Mouse (Mus musculus): ENCODE results near the gene Dusp23.

Gene Dusp23

GRCm38 (mm10) chr1:172623599-172623998 lies 9.2 kb downstream of the Dusp23 start:
- DNase-seq (ENCODE audit: low read depth, low spot score), result no peak

GRCm38 (mm10) chr1:172619235-172619634 lies 13.5 kb downstream of the Dusp23 start:
- no peak for DNase-seq (ENCODE audit: low read depth, low spot score)

GRCm38 (mm10) chr1:172618141-172618540 lies 14.6 kb downstream of the Dusp23 start:
- DNase-seq (ENCODE audit: low read depth, low spot score), result no peak

- no peak for DNase-seq (ENCODE audit: low read depth, low spot score)
Observed at GRCm38 (mm10) chr1:172617365-172618076, 15.2 kb downstream of the Dusp23 start.

- no peak for DNase-seq (ENCODE audit: low read depth, low spot score)
Observed at GRCm38 (mm10) chr1:172616537-172617300, 16.0 kb downstream of the Dusp23 start.

GRCm38 (mm10) chr1:172615412-172615811 lies 17.4 kb downstream of the Dusp23 start:
- DNase-seq (ENCODE audit: low read depth, low spot score), result no peak

- DNase-seq (ENCODE audit: low read depth, low spot score), result no peak
Observed at GRCm38 (mm10) chr1:172614654-172615053, 18.1 kb downstream of the Dusp23 start.

- no peak for DNase-seq (ENCODE audit: low read depth, low spot score)
Observed at GRCm38 (mm10) chr1:172612745-172613144, 20.0 kb downstream of the Dusp23 start.

- no peak for DNase-seq (ENCODE audit: low read depth, low spot score)
Observed at GRCm38 (mm10) chr1:172611304-172611703, 21.5 kb downstream of the Dusp23 start.

GRCm38 (mm10) chr1:172602326-172602725 lies 30.4 kb downstream of the Dusp23 start, which contains the start of gene Fcrl6:
Gene Fcrl6, minus strand, starts transcription at chr1:172602551.
- no peak for DNase-seq (ENCODE audit: low read depth, low spot score)

- no peak for DNase-seq (ENCODE audit: low read depth, low spot score)
Observed at GRCm38 (mm10) chr1:172594495-172594894, 38.3 kb downstream of the Dusp23 start.

GRCm38 (mm10) chr1:172593956-172594355 lies 38.8 kb downstream of the Dusp23 start:
- DNase-seq (ENCODE audit: low read depth, low spot score), result no peak

GRCm38 (mm10) chr1:172593321-172593720 lies 39.4 kb downstream of the Dusp23 start:
- no peak for DNase-seq (ENCODE audit: low read depth, low spot score)

GRCm38 (mm10) chr1:172590385-172590784 lies 42.4 kb downstream of the Dusp23 start, which contains the start of gene Slamf8:
Gene Slamf8, minus strand, starts transcription at chr1:172590568.
- DNase-seq (ENCODE audit: low read depth, low spot score), result no peak

GRCm38 (mm10) chr1:172585612-172586567 lies 46.9 kb downstream of the Dusp23 start:
- no peak for DNase-seq (ENCODE audit: low read depth, low spot score)

- DNase-seq (ENCODE audit: low read depth, low spot score), result no peak
Observed at GRCm38 (mm10) chr1:172585026-172585425, 47.7 kb downstream of the Dusp23 start.

- no peak for DNase-seq (ENCODE audit: low read depth, low spot score)
Observed at GRCm38 (mm10) chr1:172584271-172584670, 48.5 kb downstream of the Dusp23 start.

GRCm38 (mm10) chr1:172582436-172582835 lies 50.3 kb downstream of the Dusp23 start:
- no peak for DNase-seq (ENCODE audit: low read depth, low spot score)
